Mouse (Mus musculus) layer of hippocampus, adult 9-10 months (tissue): ENCODE measurements at regions not wholly inside any gene's neighbourhood (a gene's known extent, or its start where the extent isn't known, plus 50 kb on each side); places are given as distances from the start of the nearest gene placed in this dataset.

Source experiments
- DNase-seq: peaks from one replicate; pipeline ENCODE4 v3.0.0; 2022; ENCODE audit warnings: low spot score

DNA sequence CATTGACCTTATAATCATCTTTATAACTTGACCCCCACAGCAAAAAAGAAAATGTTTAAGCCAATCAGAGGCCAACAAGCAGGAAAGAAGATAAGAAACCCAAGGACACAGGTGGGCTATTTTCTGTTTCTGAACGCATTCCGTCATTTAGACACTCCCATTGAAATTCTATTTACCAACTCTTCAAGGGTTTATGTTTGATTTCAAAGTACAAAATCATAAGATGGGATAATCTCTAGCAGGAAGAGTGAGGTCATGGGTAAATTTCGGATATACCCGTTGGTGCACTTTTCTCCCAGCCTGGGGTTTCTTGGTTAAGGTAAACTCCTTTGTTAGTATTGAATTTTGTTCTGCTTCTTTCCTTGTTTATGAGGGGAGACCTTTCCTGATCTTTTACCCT lies 230.9 kb upstream of the Dcn start:
- no peak for DNase-seq

GRCm38 (mm10) chr10:97249760-97250159 lies 229.6 kb upstream of the Dcn start:
- no peak for DNase-seq

- no peak for DNase-seq
Measured at GRCm38 (mm10) chr10:97250167-97250566, 229.2 kb upstream of the Dcn start.

- no peak for DNase-seq
Measured at GRCm38 (mm10) chr10:97265959-97266517, 213.4 kb upstream of the Dcn start.

DNA sequence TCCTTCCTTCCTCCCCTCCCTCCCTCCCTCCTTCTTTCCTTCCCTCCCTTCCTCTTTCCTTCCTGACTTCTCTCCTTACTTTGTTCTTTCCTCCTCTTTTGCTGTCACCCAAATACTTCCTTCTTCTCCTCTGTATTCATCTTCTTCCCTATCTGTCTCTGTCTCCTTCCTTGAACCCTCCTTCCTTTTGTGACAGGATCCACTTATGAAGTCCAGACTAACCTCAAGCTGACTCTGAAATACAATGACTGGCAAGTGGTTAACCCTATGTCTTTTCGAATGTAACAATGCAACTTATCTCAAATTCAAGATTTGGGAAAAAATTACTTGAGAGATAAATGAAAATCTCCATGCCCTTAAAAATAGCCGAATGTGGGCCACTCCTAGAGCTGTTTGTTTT lies 197.0 kb upstream of the Dcn start:
- DNase-seq: no peak

GRCm38 (mm10) chr10:97282841-97283496 lies 196.4 kb upstream of the Dcn start:
- no peak for DNase-seq

- DNase-seq: no peak
Measured at GRCm38 (mm10) chr10:97304791-97305355, 174.5 kb upstream of the Dcn start.

DNA sequence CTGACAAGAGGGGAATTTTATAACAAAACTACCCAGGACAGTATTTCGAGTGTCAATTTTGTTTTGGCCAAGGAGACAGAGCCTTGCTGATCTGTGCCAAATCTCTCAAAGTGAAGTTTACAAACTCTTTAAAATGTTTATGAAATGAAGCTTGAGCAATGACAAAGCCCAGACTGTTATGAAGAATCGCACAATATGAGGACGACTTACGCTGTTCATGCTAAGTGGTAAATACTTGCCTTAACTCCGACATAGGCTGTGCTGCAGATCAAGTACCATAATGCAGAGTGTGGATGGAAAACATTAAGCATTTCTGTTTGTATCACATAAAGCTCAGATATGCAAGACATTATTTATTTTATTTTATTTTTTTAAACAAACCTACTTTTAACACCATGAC lies 169.8 kb upstream of the Dcn start:
- DNase-seq: no peak

DNA sequence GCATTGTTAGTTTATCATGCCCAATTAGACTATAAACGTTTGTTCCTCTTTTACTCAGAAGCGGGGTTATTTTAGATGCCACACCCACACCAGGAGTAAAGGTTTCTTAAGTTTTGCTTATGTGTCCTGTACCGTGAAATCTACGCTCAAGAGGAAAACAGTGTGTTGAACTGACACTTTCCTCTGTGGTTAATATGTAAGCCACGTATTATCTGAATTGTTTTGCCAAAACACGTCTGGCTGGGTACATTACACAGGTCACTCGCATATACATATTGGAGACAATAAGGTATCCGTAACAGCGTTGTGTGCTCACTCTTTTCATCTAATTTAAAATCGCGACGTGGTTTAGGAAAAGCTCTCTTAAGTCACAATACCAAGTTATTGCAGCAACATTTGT lies 166.9 kb upstream of the Dcn start:
- no peak for DNase-seq

- DNase-seq: peak; percentile 93
Measured at GRCm38 (mm10) chr10:97312978-97313377, 166.4 kb upstream of the Dcn start.

DNA sequence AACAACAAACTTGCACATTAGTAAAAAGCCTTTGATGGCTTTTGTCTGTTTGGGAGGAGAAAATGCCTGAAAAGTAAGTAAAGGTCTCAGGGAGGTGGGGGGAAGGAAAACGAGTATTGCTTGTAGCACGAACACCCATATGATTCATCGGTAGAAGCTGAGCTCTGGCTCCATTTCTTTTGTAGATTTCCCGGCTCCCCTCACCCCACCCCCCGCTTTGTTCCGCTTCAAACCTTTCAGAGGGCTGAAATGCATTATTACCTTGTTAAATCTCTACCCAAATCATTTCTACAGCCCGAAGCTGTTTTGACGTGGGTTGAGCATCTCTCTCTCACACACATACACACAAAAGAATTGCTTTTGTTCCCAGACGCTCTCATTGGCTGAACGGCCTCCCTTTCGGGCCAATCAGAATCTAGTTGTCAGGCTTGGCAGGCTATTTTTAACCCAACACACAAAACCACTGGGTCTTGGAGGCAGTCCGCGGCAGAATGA lies 166.0 kb upstream of the Dcn start:
- peak; percentile 97 for DNase-seq

DNA sequence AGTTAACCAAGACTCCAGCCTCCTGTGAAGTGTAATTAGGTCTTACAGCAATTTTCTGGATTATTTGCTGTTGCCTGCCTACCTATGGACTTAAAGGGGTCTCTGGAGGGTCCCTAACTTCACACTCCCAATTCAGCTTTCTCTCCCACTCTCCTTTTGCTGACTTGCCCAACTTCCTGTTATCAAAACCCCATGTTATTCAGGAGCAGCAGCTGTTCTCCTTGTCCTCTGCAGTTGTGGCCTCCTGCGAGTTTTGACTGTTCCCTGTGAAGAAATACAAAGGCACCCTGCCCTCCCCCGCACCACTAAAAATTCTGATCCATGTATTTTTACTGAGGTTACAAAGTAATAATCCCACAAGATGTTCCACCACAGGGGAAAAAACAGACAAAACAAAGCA lies 146.8 kb upstream of the Dcn start:
- no peak for DNase-seq

DNA sequence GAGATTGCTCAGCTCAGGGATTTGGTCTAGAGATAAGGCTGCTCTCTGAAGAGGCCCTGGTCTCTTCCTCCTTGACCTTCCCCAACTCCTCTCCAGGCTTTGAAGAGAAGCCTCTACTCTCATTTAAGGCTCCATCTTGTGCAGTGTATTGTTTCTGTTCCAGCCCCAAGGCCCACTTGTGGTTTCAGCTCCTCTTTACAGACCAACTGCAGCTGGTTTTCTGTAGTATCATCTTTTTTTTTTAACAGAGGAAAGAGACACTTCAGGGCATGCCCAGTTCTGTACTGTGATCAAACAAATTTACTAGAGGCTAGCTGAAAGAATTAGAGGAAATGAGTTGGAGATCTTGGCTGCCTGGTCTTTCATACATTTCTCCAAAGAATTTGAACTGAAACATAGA lies 145.4 kb upstream of the Dcn start:
- no peak for DNase-seq

- DNase-seq: no peak
Measured at GRCm38 (mm10) chr10:97334606-97335150, 144.7 kb upstream of the Dcn start.

GRCm38 (mm10) chr10:97338033-97338692 lies 141.2 kb upstream of the Dcn start:
- DNase-seq: no peak

DNA sequence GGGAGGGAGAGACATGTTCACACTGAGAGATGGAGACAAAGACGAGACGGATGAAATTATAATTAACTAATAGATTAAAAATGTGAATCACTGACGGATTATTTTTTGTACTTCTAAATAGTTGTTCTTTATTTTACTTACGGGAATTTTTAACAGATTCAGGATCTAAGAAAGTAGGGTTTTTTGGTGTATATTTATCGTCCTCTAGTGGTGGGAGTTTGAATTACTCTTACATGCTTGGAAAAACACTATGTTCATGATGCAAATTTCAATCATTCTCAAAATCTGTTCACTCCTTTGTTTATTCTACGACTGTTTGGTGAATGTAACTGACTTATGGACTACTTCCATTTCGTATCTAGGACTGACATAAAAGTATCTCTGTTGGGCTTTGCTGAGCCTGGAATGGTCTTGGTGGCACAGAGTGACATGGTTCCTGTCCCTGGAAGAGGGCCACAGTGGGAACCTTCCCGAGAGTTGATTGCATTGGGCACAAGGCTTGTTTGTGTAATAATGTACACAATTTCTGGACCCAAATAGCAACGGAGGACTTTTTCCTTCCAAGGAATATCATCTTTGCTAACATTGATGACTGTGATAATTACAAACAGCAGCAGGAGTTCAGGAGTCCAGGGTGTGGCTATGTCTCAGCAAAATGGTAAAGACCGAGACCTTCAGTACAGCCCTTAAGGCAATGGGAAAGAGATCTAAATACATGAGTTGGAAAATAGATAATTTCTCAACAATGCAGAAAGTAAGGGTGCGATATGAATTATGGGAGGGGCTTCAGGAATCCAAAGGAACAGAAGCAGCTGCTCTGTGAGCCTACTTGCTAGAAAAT lies 139.3 kb upstream of the Dcn start:
- peak; percentile 64 for DNase-seq

DNA sequence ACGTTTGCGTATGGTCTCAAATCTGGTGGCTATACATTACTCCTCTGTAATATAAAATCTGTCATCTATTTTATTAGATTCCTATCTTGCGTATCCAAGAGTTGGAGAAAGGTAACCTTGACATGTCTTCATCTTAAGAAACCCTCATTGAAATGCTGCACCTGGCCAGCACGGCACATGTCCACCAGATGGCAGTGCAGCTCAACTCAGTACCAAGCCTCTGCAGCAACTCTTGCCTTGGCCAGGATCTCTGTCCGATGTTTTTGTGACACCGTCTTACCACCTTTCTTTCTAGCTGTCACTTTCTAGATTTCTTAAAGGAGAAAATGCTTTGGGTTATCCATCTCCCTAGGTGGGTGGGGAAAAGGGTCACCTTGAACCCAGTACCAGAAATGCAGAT lies 134.1 kb upstream of the Dcn start:
- peak; percentile 64 for DNase-seq

GRCm38 (mm10) chr10:97346949-97347348 lies 132.5 kb upstream of the Dcn start:
- DNase-seq: no peak

DNA sequence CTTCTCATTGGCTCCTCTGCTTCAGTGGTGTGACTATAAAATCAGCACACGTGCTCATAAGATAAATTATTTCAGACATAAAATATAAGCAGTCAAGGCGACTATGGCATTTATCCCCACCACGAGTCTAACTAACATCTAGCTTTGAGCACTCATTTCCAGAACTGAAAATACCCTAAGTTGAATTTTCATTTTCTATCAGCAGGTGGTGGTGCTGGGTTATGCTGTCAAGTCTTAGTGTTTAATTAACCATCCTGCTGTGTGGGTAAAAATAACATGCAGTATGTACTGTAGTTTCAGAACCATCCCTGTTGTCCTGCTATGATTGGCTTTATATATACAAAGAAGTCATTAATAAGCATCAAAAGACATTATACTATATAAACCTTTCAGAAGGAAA lies 110.8 kb upstream of the Dcn start:
- no peak for DNase-seq

GRCm38 (mm10) chr10:97375824-97376223 lies 103.6 kb upstream of the Dcn start:
- DNase-seq: peak; percentile 33

- DNase-seq: no peak
Measured at GRCm38 (mm10) chr10:97376376-97376775, 103.0 kb upstream of the Dcn start.

GRCm38 (mm10) chr10:97381586-97381985 lies 97.8 kb upstream of the Dcn start:
- no peak for DNase-seq
